Mouse (Mus musculus): ENCODE results near the gene Sec11a.

Gene Sec11a

DNA sequence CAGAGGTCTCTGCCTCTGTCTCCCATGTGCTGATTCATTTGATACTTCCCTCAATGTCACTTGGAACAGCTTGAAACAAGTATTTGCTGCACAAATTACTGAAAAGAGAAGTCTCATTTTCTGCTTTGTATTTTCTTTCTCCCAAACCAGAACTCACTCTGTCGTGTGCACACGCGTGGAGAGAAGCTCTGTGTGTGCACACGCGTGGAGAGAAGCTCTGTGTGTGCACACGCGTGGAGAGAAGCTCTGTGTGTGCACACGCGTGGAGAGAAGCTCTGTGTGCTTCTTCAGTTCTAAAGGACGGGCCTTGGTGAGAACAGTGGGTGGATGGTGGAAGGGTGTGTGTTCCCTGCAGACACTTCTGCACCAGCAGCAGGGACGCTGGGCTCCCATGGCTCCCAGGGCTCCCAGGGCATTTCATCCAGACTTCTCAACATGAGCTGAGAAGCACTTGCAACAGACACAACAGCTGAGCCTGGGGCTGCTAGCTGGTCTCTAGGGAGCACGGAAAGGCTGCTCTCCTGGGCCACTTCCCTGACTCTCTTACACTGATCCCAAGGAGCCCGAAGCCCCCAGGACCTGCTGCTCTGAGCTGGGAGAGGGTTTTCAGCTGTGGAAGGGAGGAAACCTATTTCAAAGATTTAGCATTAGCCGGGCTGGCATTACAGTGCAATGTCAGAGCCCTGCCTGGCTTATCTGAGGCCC lies 52.6 kb downstream of the Sec11a start:
- DNase-seq = no peak

- DNase-seq = peak; percentile 53 to 54
Observed at GRCm38 (mm10) chr7:80894196-80894595, 53.4 kb downstream of the Sec11a start.

- DNase-seq = peak in 1 of 2 experiments; percentile 23
Observed at GRCm38 (mm10) chr7:80893753-80894129, 53.8 kb downstream of the Sec11a start.

GRCm38 (mm10) chr7:80893086-80893752 lies 54.4 kb downstream of the Sec11a start:
- DNase-seq = peak; percentile 48 to 54

DNA sequence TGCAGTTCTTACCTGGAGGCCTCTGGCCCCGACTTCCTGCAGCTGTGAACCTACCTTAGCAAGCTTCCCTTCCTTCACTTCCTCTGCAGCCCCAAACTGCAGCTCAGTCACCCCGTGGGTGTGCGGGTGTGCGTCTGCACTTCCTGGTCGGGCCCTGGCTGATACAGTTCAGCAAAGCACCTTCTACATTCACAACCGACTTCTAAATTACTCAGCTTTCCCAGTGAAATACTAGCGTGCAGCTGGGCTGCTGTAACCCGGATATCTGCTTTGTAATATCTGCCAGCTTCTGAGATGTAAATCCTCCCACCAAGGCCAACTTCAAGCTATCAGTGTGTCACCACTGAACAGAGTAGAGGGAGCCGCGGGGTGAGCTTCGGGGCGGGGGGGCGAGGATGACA lies 57.7 kb downstream of the Sec11a start:
- DNase-seq = no peak

DNA sequence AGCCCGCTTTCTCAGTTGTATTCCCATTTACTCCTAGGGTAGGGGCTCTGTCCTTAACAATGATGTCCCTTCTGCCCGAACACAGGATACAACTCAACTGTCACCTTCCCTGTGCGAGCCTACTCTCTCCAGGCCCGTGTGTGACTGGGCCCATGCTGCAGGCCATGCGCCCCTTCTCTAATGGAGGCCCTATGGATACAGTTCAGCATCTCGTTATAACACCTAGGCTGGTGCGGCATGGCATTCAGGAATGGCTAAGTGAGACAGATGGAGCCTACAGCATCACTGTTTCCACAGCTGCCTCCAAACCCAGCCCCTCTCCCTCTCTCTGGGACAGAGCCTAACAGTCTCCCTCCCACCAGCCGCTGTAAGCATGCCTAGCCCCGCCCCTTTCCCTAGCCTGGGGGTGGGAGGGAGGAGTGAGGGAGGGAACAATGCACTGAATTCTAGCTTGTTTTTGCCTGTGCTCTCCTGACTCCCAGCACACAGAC lies 58.5 kb downstream of the Sec11a start:
- no peak for DNase-seq

DNA sequence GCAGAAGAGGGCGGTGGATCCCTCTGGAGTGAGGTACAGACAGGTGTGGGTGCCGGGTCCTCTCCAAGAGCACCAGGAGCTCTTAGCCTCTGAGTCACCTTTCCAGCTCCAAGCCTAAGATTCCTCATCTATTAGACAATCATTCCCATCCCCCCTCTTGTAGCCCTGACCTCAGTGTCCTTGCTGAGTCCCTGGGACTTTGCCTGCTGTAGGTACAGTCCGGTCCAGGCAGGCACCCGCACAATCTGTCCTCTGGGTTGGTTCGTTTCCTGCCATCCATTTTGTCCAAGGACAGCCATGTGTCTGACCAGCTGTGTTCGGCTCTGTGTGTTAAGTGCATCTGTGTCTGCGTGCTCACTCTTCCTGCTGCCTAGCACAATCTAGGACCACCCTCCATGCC lies 59.0 kb downstream of the Sec11a start:
- DNase-seq = no peak

DNA sequence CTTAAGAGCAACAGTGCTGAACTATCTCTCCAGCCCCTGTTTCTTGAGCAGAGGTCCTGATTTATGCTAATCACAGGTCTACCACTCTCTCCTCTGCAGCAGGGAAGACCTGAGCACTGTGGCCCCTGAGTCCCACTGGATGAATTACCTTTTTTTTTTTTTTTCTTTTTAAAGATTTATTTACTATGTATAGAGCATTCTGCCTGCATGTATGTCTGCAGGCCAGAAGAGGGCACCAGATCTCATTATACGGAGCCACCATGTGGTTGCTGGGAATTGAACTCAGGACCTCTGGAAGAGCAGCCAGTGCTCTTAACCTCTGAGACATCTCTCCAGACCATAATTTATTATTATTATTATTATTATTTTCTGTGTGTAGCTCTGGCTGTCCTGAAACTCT lies 61.9 kb downstream of the Sec11a start:
- DNase-seq = no peak

DNA sequence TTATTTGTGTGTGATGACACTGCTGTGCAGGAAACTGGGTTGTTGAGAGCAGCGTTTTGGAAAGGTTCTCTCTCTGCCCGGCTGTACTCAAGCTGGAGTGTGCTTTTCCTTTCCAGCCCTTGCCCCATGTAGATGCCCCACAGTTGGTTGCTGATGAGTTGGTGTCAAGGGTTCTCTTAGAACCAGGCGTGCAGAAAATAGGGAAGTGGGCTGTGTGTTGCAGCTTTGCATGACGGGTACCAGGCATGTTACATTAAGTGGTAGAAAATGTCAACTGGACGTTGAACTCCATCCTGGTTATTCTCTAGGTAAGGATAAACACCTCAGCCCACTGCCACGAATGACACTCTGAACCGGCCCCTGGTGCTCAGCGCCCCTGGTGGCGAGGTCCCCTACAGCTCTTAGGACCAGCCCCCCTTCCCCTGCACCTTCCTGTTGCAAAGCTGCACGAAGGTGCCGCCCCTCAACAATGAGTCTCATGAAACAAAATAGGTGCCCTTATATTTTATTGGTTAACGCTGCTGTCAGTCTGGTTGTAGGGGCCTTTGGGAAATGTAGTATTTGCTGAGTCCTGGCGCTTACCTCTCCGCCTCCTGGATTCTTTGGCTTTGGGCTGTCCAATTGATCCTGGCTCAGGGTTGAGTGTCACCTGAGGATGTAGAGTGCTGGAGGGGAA lies 64.6 kb downstream of the Sec11a start:
- DNase-seq = peak; percentile 57 to 59

DNA sequence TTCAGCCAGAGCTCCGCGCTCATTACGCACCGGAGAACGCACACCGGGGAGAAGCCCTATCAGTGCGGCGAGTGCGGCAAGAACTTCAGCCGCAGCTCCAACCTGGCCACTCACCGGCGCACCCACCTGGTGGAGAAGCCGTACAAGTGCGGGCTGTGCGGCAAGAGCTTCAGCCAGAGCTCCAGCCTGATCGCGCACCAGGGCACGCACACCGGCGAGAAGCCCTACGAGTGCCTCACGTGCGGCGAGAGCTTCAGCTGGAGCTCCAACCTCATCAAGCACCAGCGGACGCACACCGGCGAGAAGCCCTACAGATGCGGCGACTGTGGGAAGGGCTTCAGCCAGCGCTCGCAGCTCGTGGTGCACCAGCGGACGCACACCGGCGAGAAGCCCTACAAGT lies 71.9 kb downstream of the Sec11a start:
- no peak for DNase-seq

DNA sequence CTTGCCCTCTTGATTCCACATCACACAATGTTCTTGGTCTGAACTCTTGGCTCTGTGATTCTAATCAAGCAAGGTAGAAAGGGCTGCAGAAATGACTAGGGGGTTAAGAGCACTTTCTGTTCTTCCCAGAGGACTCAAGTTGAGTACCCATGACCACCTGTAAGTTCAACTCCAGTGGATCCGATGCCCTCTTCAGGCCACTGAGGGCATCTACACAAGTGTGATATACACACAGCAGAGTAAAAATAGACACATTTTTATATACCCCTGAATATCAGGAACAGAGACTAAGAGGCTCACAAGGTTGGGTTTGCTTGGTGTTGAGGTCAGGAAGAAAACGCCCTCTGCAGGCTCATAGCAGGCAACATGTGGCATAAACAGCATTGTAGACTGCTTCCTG lies 73.9 kb downstream of the Sec11a start:
- no peak for DNase-seq

GRCm38 (mm10) chr7:80873038-80873437 lies 74.5 kb downstream of the Sec11a start:
- DNase-seq = no peak

DNA sequence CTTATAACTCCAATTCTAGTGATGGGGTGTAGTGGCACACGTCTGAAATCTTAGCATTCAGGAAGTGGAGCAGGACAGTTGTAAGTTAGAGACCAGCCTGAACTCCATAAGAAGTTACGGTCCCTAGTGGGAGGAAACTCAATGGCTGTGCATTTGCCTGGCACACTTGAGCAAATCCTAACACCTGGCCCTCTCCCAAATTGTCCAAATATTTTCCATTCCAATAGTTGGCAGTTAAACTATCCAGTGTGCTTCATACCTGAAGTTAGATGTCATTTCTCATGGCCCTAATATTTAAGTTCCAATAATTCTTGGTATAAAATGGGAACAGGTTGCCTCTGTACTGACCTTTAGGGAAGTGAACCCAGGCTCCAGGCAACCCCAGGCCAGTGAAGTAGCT lies 78.9 kb downstream of the Sec11a start:
- no peak for DNase-seq

DNA sequence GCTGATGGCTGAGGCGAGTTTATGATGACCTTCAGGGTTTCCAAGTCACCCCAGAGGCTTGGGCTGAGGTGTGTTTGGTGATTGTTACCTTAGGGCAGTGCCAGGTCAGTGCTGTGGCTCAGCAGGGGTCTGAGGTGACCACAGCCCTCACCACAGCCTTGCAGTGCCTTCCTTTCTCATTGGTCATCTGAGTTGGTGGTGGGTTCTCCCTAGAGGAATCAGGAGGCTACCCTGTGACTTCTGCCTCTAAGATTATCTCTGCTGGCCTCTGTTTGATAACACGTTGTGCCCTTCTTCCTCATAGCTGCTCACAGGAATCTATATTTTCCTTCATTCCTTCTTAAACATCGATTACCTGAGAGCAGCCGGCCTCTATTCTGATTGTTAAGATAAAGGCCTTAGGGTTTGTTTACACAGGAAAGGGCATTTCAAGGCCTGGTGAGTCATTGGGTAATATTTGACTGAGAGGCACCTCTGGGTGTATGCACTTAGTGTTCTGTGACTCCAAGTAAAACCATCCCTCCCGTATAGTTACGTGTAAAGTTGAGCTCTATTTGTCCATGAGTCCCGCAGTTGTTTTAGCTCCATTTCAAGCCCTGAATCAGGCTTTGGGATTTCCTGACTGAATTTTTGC lies 80.9 kb downstream of the Sec11a start:
- no peak for DNase-seq

GRCm38 (mm10) chr7:80865521-80865920 lies 82.1 kb downstream of the Sec11a start:
- DNase-seq = no peak

DNA sequence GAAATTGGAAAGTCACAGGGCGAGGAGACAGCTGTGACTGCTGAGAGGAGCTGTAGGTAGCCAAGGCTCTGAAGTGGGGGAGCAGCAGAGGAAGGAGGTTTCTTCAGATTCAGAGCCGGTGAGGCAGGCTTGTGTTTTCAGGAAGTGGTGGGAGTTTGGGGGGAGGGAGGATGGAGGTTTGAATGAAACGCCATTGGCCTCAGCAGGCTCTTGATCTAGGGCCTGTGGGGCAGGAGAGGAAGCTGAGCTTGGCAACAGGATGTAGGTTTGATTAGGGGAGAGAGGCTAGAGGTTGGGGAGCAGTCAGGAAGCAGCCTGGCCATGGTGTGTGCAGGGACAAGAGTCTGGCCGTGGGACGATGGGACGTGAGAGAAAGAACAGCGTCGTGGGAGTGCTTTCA lies 82.7 kb downstream of the Sec11a start:
- DNase-seq = no peak

DNA sequence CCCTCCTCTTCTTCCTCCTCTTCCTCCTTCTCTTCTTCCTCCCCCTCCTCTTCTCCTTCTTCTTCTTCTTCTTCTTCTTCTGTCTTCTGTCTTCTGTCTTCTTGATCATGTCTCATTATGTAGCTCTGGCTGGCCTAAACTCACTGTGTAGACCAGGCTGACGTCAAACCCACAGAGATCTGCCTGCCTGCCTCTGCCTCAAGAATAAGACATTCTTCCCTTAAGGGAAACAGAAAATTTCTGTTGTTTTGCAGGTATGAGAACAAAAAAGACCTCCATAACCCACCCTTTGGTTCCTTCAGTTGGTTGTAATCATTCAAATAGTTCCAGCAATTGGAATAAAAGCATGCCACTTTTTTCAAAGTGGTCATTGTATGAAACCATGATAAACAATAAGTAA lies 83.4 kb downstream of the Sec11a start:
- DNase-seq = no peak

GRCm38 (mm10) chr7:80863520-80863919 lies 84.1 kb downstream of the Sec11a start:
- DNase-seq = no peak

DNA sequence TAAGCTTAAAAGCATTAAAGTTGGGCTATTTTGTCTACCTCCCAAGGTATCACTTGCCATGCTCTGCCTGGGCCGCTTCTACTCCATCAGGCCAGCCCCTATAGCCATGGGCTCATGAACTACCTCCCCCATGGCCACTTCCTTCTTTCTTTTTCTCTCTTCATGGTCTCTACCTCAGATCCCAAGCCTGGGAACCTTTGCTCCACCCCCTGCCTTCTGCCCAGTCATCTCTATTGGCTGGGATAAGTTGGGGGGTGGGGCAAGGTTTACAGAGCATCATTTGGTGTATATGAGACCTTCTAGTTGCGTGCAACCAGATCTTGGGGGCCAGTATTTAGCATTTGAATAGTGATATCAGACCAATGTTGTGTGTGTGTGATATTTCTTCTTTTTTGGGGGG lies 85.1 kb downstream of the Sec11a start:
- no peak for DNase-seq

- peak; percentile 85 to 88 for DNase-seq
Observed at GRCm38 (mm10) chr7:80860729-80861274, 86.8 kb downstream of the Sec11a start, which contains the start of gene Zscan2. Gene Zscan2 (plus strand): TSS chr7:80860920.

- DNase-seq = peak; percentile 39 to 42
Observed at GRCm38 (mm10) chr7:80860227-80860626, 87.4 kb downstream of the Sec11a start.

- peak; percentile 82 to 85 for DNase-seq
Observed at GRCm38 (mm10) chr7:80857181-80857580, 90.4 kb downstream of the Sec11a start.

- no peak for DNase-seq
Observed at GRCm38 (mm10) chr7:80855316-80855715, 92.3 kb downstream of the Sec11a start.
